Mouse (Mus musculus) neural tube, embryonic 15.5 days (tissue): ENCODE data around the gene C77080. TPM values are rescaled to one million over a fixed set of nuclear protein-coding genes. Genes with fewer than 3 reads are reported as not detected.
A peak's percentile ranks its signal among the peaks of the same experiment; 100 is the strongest.

ENCODE experiments used
- ATAC-seq: fragments of 200-750 bp; cut with Nextera tagmentation; 2 replicates; pipeline ENCODE4 v1.8.0; 2017; ENCODE audit warnings: mild to moderate bottlenecking, moderate TSS enrichment, moderate library complexity; ENCODE audit not compliant: low FRiP score
- H3K27ac ChIP-seq: fragments of 300-500 bp; sonication (generic); replicated peaks from 2 replicates; pipeline ENCODE4 v1.5.1; 2015; ENCODE audit warnings: mild to moderate bottlenecking, inconsistent platforms
- H3K27me3 ChIP-seq: fragments of 300-500 bp; sonication (generic); replicated peaks from 2 replicates; pipeline ENCODE4 v1.6.1; 2015; ENCODE audit warnings: inconsistent platforms
- H3K36me3 ChIP-seq: fragments of 300-500 bp; sonication (generic); 2 replicates; pipeline ENCODE4 v1.6.1; 2015; ENCODE audit warnings: inconsistent platforms
- H3K4me1 ChIP-seq: fragments of 300-500 bp; sonication (generic); 2 replicates; pipeline ENCODE4 v1.6.1; 2015; ENCODE audit warnings: inconsistent platforms
- H3K4me2 ChIP-seq: fragments of 300-500 bp; sonication (generic); 2 replicates; pipeline ENCODE4 v1.6.1; 2015; ENCODE audit warnings: inconsistent platforms, mild to moderate bottlenecking, moderate library complexity
- H3K4me3 ChIP-seq: fragments of 300-500 bp; sonication (generic); replicated peaks from 2 replicates; pipeline ENCODE4 v1.5.1; 2015; ENCODE audit warnings: mild to moderate bottlenecking, inconsistent platforms
- H3K9ac ChIP-seq: fragments of 300-500 bp; sonication (generic); replicated peaks from 2 replicates; pipeline ENCODE4 v1.6.1; 2015; ENCODE audit warnings: mild to moderate bottlenecking, inconsistent platforms
- H3K9me3 ChIP-seq: fragments of 300-500 bp; sonication (generic); replicated peaks from 2 replicates; pipeline ENCODE4 v1.6.1; 2016; ENCODE audit warnings: inconsistent platforms
- WGBS: fragments of 180-500 bp; shearing (Covaris S2); methylation state at CpG from one replicate; pipeline ENCODE4 v1.1.7; 2015; ENCODE audit warnings: mixed read lengths; 5-methylcytosine and 5-hydroxymethylcytosine counted together
- polyA plus RNA-seq: library from polyadenylated mRNA; unstranded; fragments of >200 nt; fragmentation: Nextera tagmentation; extraction: Ambion mirVana; gene quantifications from 2 replicates; pipeline ENCODE4 v1.2.1, GENCODE M21; 2015

C77080 gene
- polyA plus RNA-seq, 1 experiment from 2014 or later = 6.0 TPM

GRCm38 (mm10) chr4:129234488-129234887 lies 26.7 kb downstream of the C77080 start:
- H3K27ac ChIP-seq = no peak overlapping the region
- no peaks in the 10 kb centered on the region for H3K27me3 ChIP-seq
- H3K4me3 ChIP-seq = no peak overlapping the region
- H3K9ac ChIP-seq = no peak overlapping the region
- H3K9me3 ChIP-seq = no peaks in the 10 kb centered on the region
- WGBS = 77% methylated on average over 7 of the region's 7 CpGs
- ATAC-seq = no peak
- no peak overlapping the region for H3K4me2 ChIP-seq
- no peaks in the 10 kb centered on the region for H3K36me3 ChIP-seq
- peaks cover 44% of the 10 kb centered on the region for H3K4me1 ChIP-seq

- Histone ChIP-seq H3K27ac (no peak overlapping the region), H3K27me3 (no peaks in the 10 kb centered on the region), H3K9ac (no peak overlapping the region), H3K4me2 (no peak overlapping the region), H3K4me1 (peaks cover 34% of the 10 kb centered on the region), H3K4me3 (no peak overlapping the region), H3K36me3 (no peaks in the 10 kb centered on the region), H3K9me3 (no peaks in the 10 kb centered on the region)
- ATAC-seq = no peak
- 76% methylated on average over 9 of the region's 9 CpGs for WGBS
Measured at GRCm38 (mm10) chr4:129232561-129233360, 28.4 kb downstream of the C77080 start.

GRCm38 (mm10) chr4:129231594-129232450 lies 29.4 kb downstream of the C77080 start:
- Histone ChIP-seq H3K9ac (no peak overlapping the region), H3K27ac (no peak overlapping the region), H3K4me1 (peaks cover 34% of the 10 kb centered on the region), H3K4me2 (no peak overlapping the region), H3K27me3 (no peaks in the 10 kb centered on the region), H3K9me3 (no peaks in the 10 kb centered on the region), H3K4me3 (no peak overlapping the region), H3K36me3 (no peaks in the 10 kb centered on the region)
- ATAC-seq = no peak
- 78% methylated on average over 12 of the region's 12 CpGs for WGBS

- Histone ChIP-seq H3K4me2 (no peak overlapping the region), H3K9me3 (no peaks in the 10 kb centered on the region), H3K4me3 (no peak overlapping the region), H3K36me3 (no peaks in the 10 kb centered on the region), H3K9ac (no peak overlapping the region), H3K27ac (no peak overlapping the region), H3K4me1 (peaks cover 34% of the 10 kb centered on the region), H3K27me3 (no peaks in the 10 kb centered on the region)
- WGBS = 63% methylated on average over 8 of the region's 8 CpGs
- no peak for ATAC-seq
Measured at GRCm38 (mm10) chr4:129230926-129231325, 30.3 kb downstream of the C77080 start.

- Histone ChIP-seq H3K27ac (0 out of 2 replicates have a peak overlapping the region, but pooled peaks have one; percentile 23), H3K4me1 (peaks cover 51% of the 10 kb centered on the region), H3K27me3 (no peaks in the 10 kb centered on the region), H3K9ac (peak overlapping the region; percentile 66), H3K4me2 (peak overlapping the region; percentile 67), H3K36me3 (peaks cover 11% of the 10 kb centered on the region; the same call in 1 of the 2 replicates), H3K9me3 (no peaks in the 10 kb centered on the region), H3K4me3 (peak overlapping the region; percentile 53)
- ATAC-seq = no peak
- 15% methylated on average over 8 of the region's 8 CpGs for WGBS
Measured at GRCm38 (mm10) chr4:129227985-129228381, 33.2 kb downstream of the C77080 start.

- H3K4me1 ChIP-seq = peaks cover 54% of the 10 kb centered on the region
- 0 out of 2 replicates have a peak, but pooled peaks have one; percentile 29 for ATAC-seq
- WGBS = 9% methylated on average over 22 of the region's 22 CpGs
Measured at GRCm38 (mm10) chr4:129227170-129227984, 33.8 kb downstream of the C77080 start.

GRCm38 (mm10) chr4:129226441-129226963 lies 34.7 kb downstream of the C77080 start:
- no peak for ATAC-seq
- Histone ChIP-seq H3K9me3 (no peaks in the 10 kb centered on the region), H3K36me3 (peaks cover 23% of the 10 kb centered on the region), H3K4me3 (peak overlapping the region; percentile 53), H3K27me3 (no peaks in the 10 kb centered on the region), H3K4me1 (peaks cover 50% of the 10 kb centered on the region), H3K9ac (peak overlapping the region; percentile 66), H3K4me2 (peak overlapping the region; percentile 67), H3K27ac (no peak overlapping the region)
- WGBS = 35% methylated on average over 5 of the region's 5 CpGs

More at GRCm38 (mm10) chr4:129227170-129227984, 33.8 kb downstream of the C77080 start:
- Histone ChIP-seq H3K27ac (peak overlapping the region; percentile 77), H3K4me2 (peak overlapping the region; percentile 67), H3K9me3 (no peaks in the 10 kb centered on the region), H3K27me3 (no peaks in the 10 kb centered on the region), H3K9ac (peak overlapping the region; percentile 66), H3K4me3 (peak overlapping the region; percentile 53), H3K36me3 (peaks cover 16% of the 10 kb centered on the region; the same call in 1 of the 2 replicates)

- H3K36me3 ChIP-seq = peaks cover 33% of the 10 kb centered on the region
- peaks cover 49% of the 10 kb centered on the region for H3K4me1 ChIP-seq
- WGBS = 91% methylated on average over 12 of the region's 12 CpGs
- H3K4me3 ChIP-seq = no peak overlapping the region
- no peaks in the 10 kb centered on the region for H3K27me3 ChIP-seq
- H3K4me2 ChIP-seq = peak overlapping the region; percentile 67
- no peaks in the 10 kb centered on the region for H3K9me3 ChIP-seq
- ATAC-seq = no peak
- H3K27ac ChIP-seq = no peak overlapping the region
- H3K9ac ChIP-seq = no peak overlapping the region
Measured at GRCm38 (mm10) chr4:129225315-129225714, 35.9 kb downstream of the C77080 start.

GRCm38 (mm10) chr4:129223421-129224281 lies 37.6 kb downstream of the C77080 start:
- ATAC-seq = no peak
- H3K9me3 ChIP-seq = no peaks in the 10 kb centered on the region
- H3K27ac ChIP-seq = no peak overlapping the region
- H3K9ac ChIP-seq = peak overlapping the region; percentile 29; the same call in 1 of the 2 replicates
- peak overlapping the region; percentile 18 for H3K4me3 ChIP-seq
- WGBS = 22% methylated on average over 55 of the region's 55 CpGs
- H3K27me3 ChIP-seq = no peaks in the 10 kb centered on the region
- H3K36me3 ChIP-seq = peaks cover 47% of the 10 kb centered on the region
- peak overlapping the region; percentile 47 for H3K4me2 ChIP-seq
- H3K4me1 ChIP-seq = peaks cover 49% of the 10 kb centered on the region
